Mouse (Mus musculus): ENCODE results near the gene Uncx.

GRCm38 (mm10) chr5:139547421-139547931 lies 4.2 kb downstream of the Uncx start:
- TF ChIP-seq MAFK (IDR thresholded peaks at IDR 0.05; ENCODE audit: insufficient read depth, low read depth, low read length) (no peak), ZNF384 (IDR thresholded peaks at IDR 0.05; ENCODE audit: low read depth, low read length) (no peak), CHD2 (IDR thresholded peaks at IDR 0.05; ENCODE audit: low read depth, low read length) (no peak)

Data from ES-E14 (cell line).